Mouse (Mus musculus): ENCODE measurements around the gene Zfp143. TPM values are rescaled to one million over a fixed set of nuclear protein-coding genes. Genes with fewer than 3 reads are reported as not detected.
A peak's percentile ranks its signal among the peaks of the same experiment; 100 is the strongest.
"Not testable (repeated sequence)": the region's sequence is repeated elsewhere in the genome, so short reads cannot be mapped to it uniquely, and the experiment has no call there.

The Zfp143 gene
- polyA plus RNA-seq, 1 experiment from 2014 or later, result 14.3 TPM

- ATAC-seq (ENCODE audit: insufficient number of reproducible peaks, insufficient read depth, low FRiP score, low read depth), result no peak
- Histone ChIP-seq H3K27me3 (ENCODE audit: control insufficient read depth, insufficient read depth, low read length) (no peaks in the 10 kb centered on the region), H3K4me3 (ENCODE audit: control insufficient read depth in 1 of 2, insufficient read depth in 1 of 2, low read depth in 1 of 2, low read length in 2 of 2) (no peak overlapping the region), H3K9ac (ENCODE audit: low read length) (no peak overlapping the region), H3K36me3 (ENCODE audit: control insufficient read depth, insufficient read depth, low read length) (peaks cover 51% of the 10 kb centered on the region), H3K4me1 (ENCODE audit: control insufficient read depth in 2 of 2, insufficient read depth in 2 of 2, low read length in 2 of 2) (no peaks in the 10 kb centered on the region), H3K27ac (replicated peaks in 1 of 2; ENCODE audit: control insufficient read depth in 1 of 2, insufficient read depth in 1 of 2, low read depth in 2 of 2, low read length in 2 of 2) (no peak overlapping the region), H3K4me2 (ENCODE audit: low read length) (no peak overlapping the region), H3K9me3 (ENCODE audit: control insufficient read depth, low read length) (peaks cover 5% of the 10 kb centered on the region; the same call in 1 of the 2 replicates)
- WGBS, result 66% methylated on average over 1 of the region's 1 CpGs
Observed at GRCm38 (mm10) chr7:110028826-110029225, 32.2 kb upstream of the Zfp143 start.

GRCm38 (mm10) chr7:110030342-110030741 is 30.7 kb upstream of the Zfp143 start:
- no peak overlapping the region for H3K4me3 ChIP-seq (ENCODE audit: control insufficient read depth in 1 of 2, insufficient read depth in 1 of 2, low read depth in 1 of 2, low read length in 2 of 2)
- 77% methylated on average over 3 of the region's 3 CpGs for WGBS
- no peaks in the 10 kb centered on the region for H3K4me1 ChIP-seq (ENCODE audit: control insufficient read depth in 2 of 2, insufficient read depth in 2 of 2, low read length in 2 of 2)
- ATAC-seq (ENCODE audit: insufficient number of reproducible peaks, insufficient read depth, low FRiP score, low read depth), result no peak
- no peak overlapping the region for H3K4me2 ChIP-seq (ENCODE audit: low read length)
- H3K27me3 ChIP-seq (ENCODE audit: control insufficient read depth, insufficient read depth, low read length), result no peaks in the 10 kb centered on the region
- no peaks in the 10 kb centered on the region for H3K9me3 ChIP-seq (ENCODE audit: control insufficient read depth, low read length)
- H3K27ac ChIP-seq (replicated peaks in 1 of 2; ENCODE audit: control insufficient read depth in 1 of 2, insufficient read depth in 1 of 2, low read depth in 2 of 2, low read length in 2 of 2), result no peak overlapping the region
- H3K9ac ChIP-seq (ENCODE audit: low read length), result no peak overlapping the region
- H3K36me3 ChIP-seq (ENCODE audit: control insufficient read depth, insufficient read depth, low read length), result peaks cover 65% of the 10 kb centered on the region

- not testable (repeated sequence) for H3K4me1 ChIP-seq (ENCODE audit: control insufficient read depth in 2 of 2, insufficient read depth in 2 of 2, low read length in 2 of 2); H3K27me3 ChIP-seq (ENCODE audit: control insufficient read depth, insufficient read depth, low read length); H3K9me3 ChIP-seq (ENCODE audit: control insufficient read depth, low read length); H3K4me3 ChIP-seq (ENCODE audit: control insufficient read depth in 1 of 2, insufficient read depth in 1 of 2, low read depth in 1 of 2, low read length in 2 of 2); ATAC-seq (ENCODE audit: insufficient number of reproducible peaks, insufficient read depth, low FRiP score, low read depth); H3K27ac ChIP-seq (replicated peaks in 1 of 2; ENCODE audit: control insufficient read depth in 1 of 2, insufficient read depth in 1 of 2, low read depth in 2 of 2, low read length in 2 of 2); H3K4me2 ChIP-seq (ENCODE audit: low read length); H3K9ac ChIP-seq (ENCODE audit: low read length)
- WGBS, result 93% methylated on average over 2 of the region's 2 CpGs
- H3K36me3 ChIP-seq (ENCODE audit: control insufficient read depth, insufficient read depth, low read length), result peaks cover 61% of the 10 kb centered on the region
Observed at GRCm38 (mm10) chr7:110057723-110058122, 3.3 kb upstream of the Zfp143 start.

GRCm38 (mm10) chr7:110059092-110059785 is 1.8 kb upstream of the Zfp143 start:
- no peak for ATAC-seq (ENCODE audit: insufficient number of reproducible peaks, insufficient read depth, low FRiP score, low read depth)
- Histone ChIP-seq H3K4me3 (ENCODE audit: control insufficient read depth in 1 of 2, insufficient read depth in 1 of 2, low read depth in 1 of 2, low read length in 2 of 2) (no peak overlapping the region), H3K27ac (replicated peaks in 1 of 2; ENCODE audit: control insufficient read depth in 1 of 2, insufficient read depth in 1 of 2, low read depth in 2 of 2, low read length in 2 of 2) (peak overlapping the region in 1 of 2 experiments; percentile 99; a peak in 1 of 4 replicates), H3K9ac (ENCODE audit: low read length) (no peak overlapping the region), H3K4me1 (ENCODE audit: control insufficient read depth in 2 of 2, insufficient read depth in 2 of 2, low read length in 2 of 2) (peaks cover 0 to 9% of the 10 kb centered on the region in 2 experiments; a peak in 2 of 4 replicates), H3K36me3 (ENCODE audit: control insufficient read depth, insufficient read depth, low read length) (peaks cover 46% of the 10 kb centered on the region), H3K9me3 (ENCODE audit: control insufficient read depth, low read length) (no peaks in the 10 kb centered on the region), H3K4me2 (ENCODE audit: low read length) (peak overlapping the region; percentile 75; the same call in 1 of the 2 replicates), H3K27me3 (ENCODE audit: control insufficient read depth, insufficient read depth, low read length) (no peaks in the 10 kb centered on the region)
- 75% methylated on average over 12 of the region's 12 CpGs for WGBS

GRCm38 (mm10) chr7:110060106-110060668 is 830 bp upstream of the Zfp143 start:
- H3K9me3 ChIP-seq (ENCODE audit: control insufficient read depth, low read length), result no peaks in the 10 kb centered on the region
- H3K9ac ChIP-seq (ENCODE audit: low read length), result peak overlapping the region; percentile 98
- ATAC-seq (ENCODE audit: insufficient number of reproducible peaks, insufficient read depth, low FRiP score, low read depth), result no peak
- peaks cover 0 to 9% of the 10 kb centered on the region in 2 experiments; a peak in 2 of 4 replicates for H3K4me1 ChIP-seq (ENCODE audit: control insufficient read depth in 2 of 2, insufficient read depth in 2 of 2, low read length in 2 of 2)
- peaks cover 37% of the 10 kb centered on the region for H3K36me3 ChIP-seq (ENCODE audit: control insufficient read depth, insufficient read depth, low read length)
- H3K4me3 ChIP-seq (ENCODE audit: control insufficient read depth in 1 of 2, insufficient read depth in 1 of 2, low read depth in 1 of 2, low read length in 2 of 2), result peak overlapping the region; percentile 74 to 97; a peak in 3 of 4 replicates
- peak overlapping the region; percentile 75 for H3K4me2 ChIP-seq (ENCODE audit: low read length)
- no peaks in the 10 kb centered on the region for H3K27me3 ChIP-seq (ENCODE audit: control insufficient read depth, insufficient read depth, low read length)
- peak overlapping the region; percentile 99 to 100 for H3K27ac ChIP-seq (replicated peaks in 1 of 2; ENCODE audit: control insufficient read depth in 1 of 2, insufficient read depth in 1 of 2, low read depth in 2 of 2, low read length in 2 of 2)
- 17% methylated on average over 5 of the region's 5 CpGs for WGBS

- peaks cover 31% of the 10 kb centered on the region for H3K36me3 ChIP-seq (ENCODE audit: control insufficient read depth, insufficient read depth, low read length)
- no peaks in the 10 kb centered on the region for H3K9me3 ChIP-seq (ENCODE audit: control insufficient read depth, low read length)
- no peaks in the 10 kb centered on the region for H3K27me3 ChIP-seq (ENCODE audit: control insufficient read depth, insufficient read depth, low read length)
- peak overlapping the region; percentile 98 for H3K9ac ChIP-seq (ENCODE audit: low read length)
- WGBS, result under 1% methylated on average over 26 of the region's 26 CpGs
- H3K4me3 ChIP-seq (ENCODE audit: control insufficient read depth in 1 of 2, insufficient read depth in 1 of 2, low read depth in 1 of 2, low read length in 2 of 2), result peak overlapping the region; percentile 74 to 97
- peaks cover 0 to 9% of the 10 kb centered on the region in 2 experiments; a peak in 2 of 4 replicates for H3K4me1 ChIP-seq (ENCODE audit: control insufficient read depth in 2 of 2, insufficient read depth in 2 of 2, low read length in 2 of 2)
- peak overlapping the region; percentile 99 to 100 for H3K27ac ChIP-seq (replicated peaks in 1 of 2; ENCODE audit: control insufficient read depth in 1 of 2, insufficient read depth in 1 of 2, low read depth in 2 of 2, low read length in 2 of 2)
- H3K4me2 ChIP-seq (ENCODE audit: low read length), result peak overlapping the region; percentile 75
- peak; percentile 10 for ATAC-seq (ENCODE audit: insufficient number of reproducible peaks, insufficient read depth, low FRiP score, low read depth)
Observed at GRCm38 (mm10) chr7:110060669-110061198, 283 bp upstream of the Zfp143 start.

- Histone ChIP-seq H3K36me3 (ENCODE audit: control insufficient read depth, insufficient read depth, low read length) (peaks cover 22% of the 10 kb centered on the region), H3K4me3 (ENCODE audit: control insufficient read depth in 1 of 2, insufficient read depth in 1 of 2, low read depth in 1 of 2, low read length in 2 of 2) (peak overlapping the region; percentile 51 to 72), H3K9ac (ENCODE audit: low read length) (peak overlapping the region; percentile 85), H3K4me2 (ENCODE audit: low read length) (peak overlapping the region; percentile 66), H3K9me3 (ENCODE audit: control insufficient read depth, low read length) (no peaks in the 10 kb centered on the region), H3K4me1 (ENCODE audit: control insufficient read depth in 2 of 2, insufficient read depth in 2 of 2, low read length in 2 of 2) (peaks cover 0 to 9% of the 10 kb centered on the region in 2 experiments; a peak in 2 of 4 replicates), H3K27me3 (ENCODE audit: control insufficient read depth, insufficient read depth, low read length) (no peaks in the 10 kb centered on the region), H3K27ac (replicated peaks in 1 of 2; ENCODE audit: control insufficient read depth in 1 of 2, insufficient read depth in 1 of 2, low read depth in 2 of 2, low read length in 2 of 2) (peak overlapping the region; percentile 99 to 100)
- peak; percentile 86 for ATAC-seq (ENCODE audit: insufficient number of reproducible peaks, insufficient read depth, low FRiP score, low read depth)
- 0% methylated on average over 40 of the region's 48 CpGs for WGBS
Observed at GRCm38 (mm10) chr7:110061752-110062273, 796 bp downstream of the Zfp143 start.
